Mouse (Mus musculus) liver, adult 2 months (tissue): ENCODE results near the gene Znrf3. TPM values are rescaled to one million over a fixed set of nuclear protein-coding genes. Genes with fewer than 3 reads are reported as not detected.

Source experiments
- DNase-seq: peaks from one replicate; pipeline ENCODE4 v3.0.0-alpha.2; 2011; ENCODE audit warnings: low read depth, low spot score; ENCODE audit errors: extremely low read depth
- H3K27ac ChIP-seq: fragments of 200-500 bp; replicated peaks from 2 replicates; pipeline ENCODE4 v1.5.1; 2012; ENCODE audit warnings: low read depth, mild to moderate bottlenecking, control low read depth, inconsistent platforms, low read length; ENCODE audit not compliant: insufficient read depth
- H3K27me3 ChIP-seq: fragments of 200-500 bp; 2 replicates; pipeline ENCODE4 v1.6.1; 2012; ENCODE audit warnings: mild to moderate bottlenecking, moderate library complexity, low read length, inconsistent platforms; ENCODE audit not compliant: control insufficient read depth, insufficient read depth
- H3K36me3 ChIP-seq: fragments of 200-500 bp; 2 replicates; pipeline ENCODE4 v1.6.1; 2012; ENCODE audit warnings: low read length, inconsistent platforms; ENCODE audit not compliant: control insufficient read depth, insufficient read depth
- H3K4me1 ChIP-seq: fragments of 200-500 bp; 2 replicates; pipeline ENCODE4 v1.6.1; 2011; ENCODE audit warnings: low read length; ENCODE audit not compliant: control insufficient read depth, insufficient read depth
- H3K4me3 ChIP-seq: fragments of 200-500 bp; 2 replicates; pipeline ENCODE4 v1.5.1; 2011; ENCODE audit warnings: low read depth, mild to moderate bottlenecking, control low read depth, low read length, moderate library complexity; ENCODE audit not compliant: insufficient read depth
- H3K79me2 ChIP-seq: fragments of 200-500 bp; 2 replicates; pipeline ENCODE4 v1.6.1; 2012; ENCODE audit warnings: inconsistent platforms, mild to moderate bottlenecking, low read length, moderate library complexity; ENCODE audit not compliant: control insufficient read depth, insufficient read depth
- H3K9ac ChIP-seq: fragments of 200-500 bp; 2 replicates; pipeline ENCODE4 v1.6.1; 2012; ENCODE audit warnings: low read depth, mild to moderate bottlenecking, control low read depth, inconsistent platforms, low read length
- CTCF ChIP-seq: fragments of 200-500 bp; IDR thresholded peaks from 2 replicates; pipeline ENCODE4 v1.5.1; 2011; ENCODE audit warnings: low read depth, low read length, control low read depth
- POLR2A ChIP-seq: fragments of 200-500 bp; IDR thresholded peaks from 2 replicates; pipeline ENCODE4 v1.6.1; 2011; ENCODE audit warnings: low read length, control low read depth; ENCODE audit not compliant: insufficient read depth; ENCODE audit errors: extremely low read depth
- WGBS: fragments of 180-500 bp; shearing (Covaris S2); methylation state at CpG from one replicate; pipeline ENCODE4 v1.1.7; 2018; 5-methylcytosine and 5-hydroxymethylcytosine counted together
- polyA plus RNA-seq: library from polyadenylated mRNA; depleted of rRNA; stranded (reverse); fragments of >200 nt; gene quantifications from 2 replicates; pipeline ENCODE4 v1.2.3, GENCODE M21; 2012
- total RNA-seq: library from RNA; depleted of rRNA; stranded (reverse); fragments of >200 nt; gene quantifications from 2 replicates; pipeline ENCODE4 v1.2.3, GENCODE M21; 2014

Gene Znrf3
- total and polyA plus RNA-seq, 2 experiments = 4.5 to 4.6 TPM

- no peak overlapping the region for H3K9ac ChIP-seq
Observed at GRCm38 (mm10) chr11:5415617-5416338, 28.9 kb downstream of the Znrf3 start.

DNA sequence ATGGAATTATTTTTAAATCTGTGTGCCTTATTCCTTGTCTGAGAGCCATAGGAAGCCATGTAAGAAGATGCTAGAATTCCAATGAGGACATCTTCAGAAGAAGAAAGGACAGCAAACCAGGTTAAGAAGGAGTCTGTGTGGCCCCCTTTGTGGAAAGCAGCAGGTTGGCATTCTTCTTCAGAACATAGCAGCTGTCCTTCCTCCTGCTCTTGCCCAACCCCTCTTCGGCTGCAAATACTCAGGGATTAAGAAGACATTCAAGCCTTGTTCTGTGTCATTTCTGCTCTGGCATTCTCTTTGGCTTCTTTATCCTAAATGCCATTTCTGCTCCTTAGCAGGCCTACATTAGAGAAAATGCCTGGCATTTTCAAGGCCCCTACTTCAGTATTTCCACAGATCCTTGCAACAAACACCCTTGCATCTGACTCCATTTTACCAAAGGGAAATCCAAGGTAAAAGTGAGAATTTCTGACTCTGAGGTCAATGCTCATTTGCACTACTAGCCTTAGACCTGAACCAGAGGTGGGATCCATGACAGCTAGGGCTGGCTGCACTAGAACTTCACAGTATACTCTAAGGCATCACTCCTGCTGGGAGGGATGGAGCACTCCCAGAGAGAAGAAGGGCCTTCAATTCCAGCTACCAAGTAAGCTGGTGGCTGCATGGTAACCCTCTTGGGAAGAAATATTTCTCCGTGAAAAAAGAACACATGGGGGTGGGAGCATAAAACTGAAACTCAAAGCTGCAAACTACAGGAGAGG, 29.6 kb downstream of the Znrf3 start:
- WGBS = 56% methylated on average over 2 of the region's 2 CpGs
- TF ChIP-seq CTCF (no peak), POLR2A (no peak)
- H3K4me1 ChIP-seq = peaks cover 27% of the 10 kb centered on the region

More at GRCm38 (mm10) chr11:5415617-5416338, 28.9 kb downstream of the Znrf3 start:
- peaks cover 27% of the 10 kb centered on the region for H3K4me1 ChIP-seq
- no peak for DNase-seq
- H3K79me2 ChIP-seq = peaks cover 22% of the 10 kb centered on the region; the same call in 1 of the 2 replicates
- TF ChIP-seq CTCF (no peak), POLR2A (no peak)
- no peaks in the 10 kb centered on the region for H3K36me3 ChIP-seq
- H3K27me3 ChIP-seq = no peaks in the 10 kb centered on the region
- H3K27ac ChIP-seq = no peak overlapping the region
- WGBS = 28% methylated on average over 6 of the region's 6 CpGs
- H3K4me3 ChIP-seq = no peak overlapping the region

DNA sequence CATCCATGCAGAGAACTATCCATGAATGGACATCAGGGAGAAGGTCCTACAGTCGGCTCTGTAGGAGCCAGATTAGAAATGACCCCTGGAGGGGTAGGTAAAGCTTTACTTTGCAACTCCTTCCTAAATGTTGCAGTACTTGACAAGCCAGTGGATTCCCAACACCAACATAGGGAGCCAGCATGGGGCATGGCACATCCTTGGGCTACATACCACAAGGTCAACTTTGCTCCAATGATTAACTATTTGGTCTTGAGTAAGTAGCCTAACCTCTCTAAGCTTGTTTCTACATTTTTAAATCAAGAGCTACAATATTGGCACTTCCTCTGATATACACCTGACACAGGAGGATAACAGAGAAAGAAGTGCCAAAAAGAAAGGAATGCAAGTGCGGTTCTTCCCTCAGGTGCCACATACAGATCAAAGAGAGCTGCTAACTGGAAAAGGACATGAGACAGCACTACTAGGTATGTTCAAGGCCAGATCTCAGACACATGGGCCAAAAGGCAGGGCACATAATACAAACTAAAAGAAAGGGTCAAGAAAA, 31.9 kb downstream of the Znrf3 start:
- TF ChIP-seq POLR2A (no peak), CTCF (no peak)
- Histone ChIP-seq H3K27me3 (no peaks in the 10 kb centered on the region), H3K27ac (0 out of 2 replicates have a peak overlapping the region, but pooled peaks have one; percentile 24), H3K79me2 (peaks cover 15% of the 10 kb centered on the region; the same call in 1 of the 2 replicates), H3K4me1 (peaks cover 27% of the 10 kb centered on the region), H3K4me3 (no peak overlapping the region), H3K36me3 (no peaks in the 10 kb centered on the region), H3K9ac (no peak overlapping the region)
- 38% methylated on average over 2 of the region's 2 CpGs for WGBS
- DNase-seq = peak; percentile 54

More for the DNA sequence above, 29.6 kb downstream of the Znrf3 start:
- Histone ChIP-seq H3K27ac (no peak overlapping the region), H3K79me2 (peaks cover 18% of the 10 kb centered on the region; the same call in 1 of the 2 replicates), H3K36me3 (no peaks in the 10 kb centered on the region), H3K27me3 (no peaks in the 10 kb centered on the region), H3K4me3 (no peak overlapping the region), H3K9ac (no peak overlapping the region)
- no peak for DNase-seq

GRCm38 (mm10) chr11:5411577-5411976, 33.1 kb downstream of the Znrf3 start:
- Histone ChIP-seq H3K4me1 (peaks cover 27% of the 10 kb centered on the region), H3K27me3 (no peaks in the 10 kb centered on the region), H3K9ac (no peak overlapping the region), H3K36me3 (no peaks in the 10 kb centered on the region), H3K79me2 (peaks cover 15% of the 10 kb centered on the region; the same call in 1 of the 2 replicates), H3K4me3 (no peak overlapping the region), H3K27ac (no peak overlapping the region)
- 30% methylated on average over 9 of the region's 9 CpGs for WGBS
- DNase-seq = peak; percentile 69
- TF ChIP-seq CTCF (no peak), POLR2A (no peak)

DNA sequence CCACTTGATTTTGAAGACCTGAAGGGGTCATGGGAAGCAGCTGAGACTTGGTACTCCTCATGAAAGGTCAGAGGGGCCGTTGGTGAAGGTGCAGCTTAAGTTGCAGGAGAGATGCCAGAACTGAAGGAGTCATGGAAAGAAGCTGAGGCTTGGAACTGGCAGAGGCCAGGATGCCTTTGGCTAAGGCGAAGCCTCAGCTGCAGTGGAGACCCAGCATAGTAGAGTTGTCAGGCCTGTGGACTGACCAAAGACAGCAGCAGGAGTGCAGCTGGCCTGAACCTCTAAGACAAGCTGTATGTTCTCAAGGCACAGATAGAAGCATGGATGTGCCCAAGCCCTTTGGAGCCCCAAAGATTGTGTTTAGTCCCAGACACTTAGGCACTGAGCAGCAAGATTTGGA, 40.5 kb downstream of the Znrf3 start:
- TF ChIP-seq POLR2A (no peak), CTCF (no peak)
- H3K27me3 ChIP-seq = no peaks in the 10 kb centered on the region

More for the DNA sequence above, 40.5 kb downstream of the Znrf3 start:
- Histone ChIP-seq H3K36me3 (0 out of 2 replicates have a peak, but pooled peaks cover 2% of the 10 kb centered on the region), H3K79me2 (peaks cover 20% of the 10 kb centered on the region; the same call in 1 of the 2 replicates), H3K4me1 (0 out of 2 replicates have a peak, but pooled peaks cover 3% of the 10 kb centered on the region), H3K9ac (no peak overlapping the region), H3K4me3 (no peak overlapping the region), H3K27ac (no peak overlapping the region)
- WGBS = 79% methylated on average over 2 of the region's 2 CpGs
- DNase-seq = no peak
